Mouse (Mus musculus): ENCODE results near the gene Zfp961.

- TF ChIP-seq USF1 (IDR thresholded peaks at IDR 0.05; ENCODE audit: low read depth) (no peak), CTCF (IDR thresholded peaks at IDR 0.05; ENCODE audit: control insufficient read depth, insufficient read depth, insufficient read length) (no peak), MAX (IDR thresholded peaks at IDR 0.05) (no peak), MYOG (IDR thresholded peaks at IDR 0.05; ENCODE audit: control insufficient read depth, extremely low read depth, insufficient read length) (no peak), FOSL1 (IDR thresholded peaks at IDR 0.05; ENCODE audit: insufficient read depth, low read length, poor library complexity, severe bottlenecking) (no peak), CEBPB (IDR thresholded peaks at IDR 0.05; ENCODE audit: low read depth) (no peak), MYOD1 (IDR thresholded peaks at IDR 0.05; ENCODE audit: control insufficient read depth, insufficient read length, low read depth) (no peak)
Observed at GRCm38 (mm10) chr8:71964051-71964450, 13.2 kb downstream of the Zfp961 start.
